Mouse (Mus musculus) kidney, adult 2 months (tissue): Measurements from ENCODE around the gene Dynlt1a. TPM values are rescaled to one million over a fixed set of nuclear protein-coding genes. Genes with fewer than 3 reads are reported as not detected.

Experiments used
- polyA plus RNA-seq: library from polyadenylated mRNA; depleted of rRNA; stranded (reverse); fragments of >200 nt; gene quantifications from 2 replicates; pipeline ENCODE4 v1.2.3, GENCODE M21; 2012; rRNA removed

Gene Dynlt1a
- polyA plus RNA-seq, 1 experiment = 3.8 TPM

Other genes with a start within 250 kb of the Dynlt1a start
- gene Serac1, start 237.8 kb downstream of the Dynlt1a start, polyA plus RNA-seq = 4.1 and 4.3 TPM in 2 replicates
- gene Gtf2h5, start 237.7 kb downstream of the Dynlt1a start, polyA plus RNA-seq = 25.4 and 39.5 TPM in 2 replicates
- 42.5 and 48.0 TPM in 2 replicates for gene Tulp4, start 211.1 kb downstream of the Dynlt1a start, polyA plus RNA-seq
- 6.6 and 6.7 TPM in 2 replicates for gene Tmem181a, start 60.6 kb downstream of the Dynlt1a start, polyA plus RNA-seq
- 205 and 213 TPM in 2 replicates for gene Dynlt1b, start 112.6 kb upstream of the Dynlt1a start, polyA plus RNA-seq